Comparison of ENCODE assay signal across 10 mouse cellular contexts in the genomic region with DNA sequence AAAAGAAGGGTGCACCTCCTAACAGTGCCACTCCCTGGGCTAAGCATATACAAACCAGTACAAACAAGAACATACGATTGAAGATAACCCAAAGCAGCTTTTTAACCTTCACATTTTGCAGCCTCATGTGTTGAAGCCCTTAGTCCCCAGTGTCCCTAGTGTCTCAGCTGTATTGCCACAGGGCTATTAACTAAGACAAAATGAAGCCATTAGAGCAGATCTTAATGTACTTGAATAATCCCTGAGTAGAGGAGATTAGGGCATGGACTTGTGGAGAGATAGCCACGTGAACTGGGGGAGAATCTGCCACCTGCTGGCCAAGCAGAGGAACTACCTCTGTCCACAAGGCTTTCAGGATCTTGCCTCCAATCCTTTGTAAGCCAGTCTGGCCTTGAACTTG. TPM values are rescaled to one million over a fixed set of nuclear protein-coding genes. Genes with fewer than 3 reads are reported as not detected.
DNase-seq lines count a peak whose midpoint lies in the region; ATAC-seq and TF ChIP-seq lines count a peak whose summit lies in the region.
"Not testable (repeated sequence)": the region's sequence is repeated elsewhere in the genome, so short reads cannot be mapped to it uniquely, and the experiment has no call there.
"Had no signal": no experiment of that assay in that cellular context is flagged by ENCODE, and none has a peak within 500 bp of the region (broad histone marks: within the 10 kb centered on the region; RNA-seq: fewer than 3 reads in every experiment).

No protein-coding gene starts in this region.

- not testable (repeated sequence) for H3K27ac ChIP-seq in forebrain, postnatal 0 days (ENCODE audit: low read depth, low read length); hindbrain, postnatal 0 days; liver, embryonic 14.5 days; midbrain, embryonic 14.5 days (replicated peaks; ENCODE audit: low read depth, low read length); small intestine, adult 2 months (ENCODE audit: insufficient read depth, low read depth, low read length)

- H3K4me3 ChIP-seq in forebrain, postnatal 0 days (ENCODE audit: low read depth, low read length); hindbrain, postnatal 0 days (ENCODE audit: low read length); liver, embryonic 14.5 days (ENCODE audit: insufficient read depth in 1 of 2, low read depth in 2 of 2, low read length in 2 of 2); midbrain, embryonic 14.5 days (replicated peaks; ENCODE audit: low read depth, low read length); small intestine, adult 2 months (ENCODE audit: low read depth, low read length): not testable (repeated sequence)

- not testable (repeated sequence) for TF ChIP-seq POLR2A in small intestine, adult 2 months (IDR thresholded peaks at IDR 0.05; ENCODE audit: low read depth, low read length)

- H3K9me3 ChIP-seq in forebrain, postnatal 0 days (ENCODE audit: low read length); hindbrain, postnatal 0 days (ENCODE audit: low read length); liver, embryonic 14.5 days (ENCODE audit: control insufficient read depth, low read length); midbrain, embryonic 14.5 days (ENCODE audit: control insufficient read depth, low read length): not testable (repeated sequence)

- H3K27me3 ChIP-seq in forebrain, postnatal 0 days (ENCODE audit: insufficient read depth, low read length); hindbrain, postnatal 0 days (ENCODE audit: insufficient read depth, low read length); liver, embryonic 14.5 days (ENCODE audit: control insufficient read depth, insufficient read depth, low read length); midbrain, embryonic 14.5 days (ENCODE audit: control insufficient read depth, insufficient read depth, low read length); small intestine, adult 2 months (ENCODE audit: control insufficient read depth, insufficient read depth, low read length): not testable (repeated sequence)

- WGBS in forebrain, postnatal 0 days, result 47% methylated on average over 2 of the region's 2 CpGs
- 42% methylated on average over 2 of the region's 2 CpGs for WGBS in hindbrain, postnatal 0 days
- 39% methylated on average over 2 of the region's 2 CpGs for WGBS in liver, embryonic 14.5 days (ENCODE audit: insufficient replicate concordance)
- WGBS in midbrain, embryonic 14.5 days, result 40% methylated on average over 2 of the region's 2 CpGs
- 35% methylated on average over 2 of the region's 2 CpGs for WGBS in small intestine, adult 2 months

- H3K36me3 ChIP-seq in forebrain, postnatal 0 days (ENCODE audit: insufficient read depth); hindbrain, postnatal 0 days (ENCODE audit: insufficient read depth, low read length); liver, embryonic 14.5 days (replicated peaks; ENCODE audit: control insufficient read depth, insufficient read depth, low read depth); midbrain, embryonic 14.5 days (ENCODE audit: control insufficient read depth, insufficient read depth, low read length); small intestine, adult 2 months (ENCODE audit: control insufficient read depth, insufficient read depth, low read length): not testable (repeated sequence)

- not testable (repeated sequence) for TF ChIP-seq EP300 in liver, embryonic 14.5 days (IDR thresholded peaks at IDR 0.05; ENCODE audit: low read depth)

- TF ChIP-seq CTCF in forebrain, postnatal 0 days (IDR thresholded peaks at IDR 0.05; ENCODE audit: low read depth), result peak; percentile 77
- TF ChIP-seq CTCF in hindbrain, postnatal 0 days (IDR thresholded peaks at IDR 0.05; ENCODE audit: low read depth), result peak; percentile 82
- TF ChIP-seq CTCF in liver, embryonic 14.5 days (IDR thresholded peaks at IDR 0.05; ENCODE audit: low read depth), result peak; percentile 84
- TF ChIP-seq CTCF in small intestine, adult 2 months (IDR thresholded peaks at IDR 0.05; ENCODE audit: extremely low read depth, insufficient read length, insufficient replicate concordance, low read depth, low read length), result peak; percentile 67; the same call in 1 of the 2 replicates

- peak; percentile 76 for ATAC-seq in CD4-positive, CD25-positive, alpha-beta regulatory T cell, adult 4 months
- ATAC-seq in common myeloid progenitor, adult 5-6 weeks (replicated peaks; ENCODE audit: low read depth, poor library complexity, severe bottlenecking), result peak; percentile 91
- ATAC-seq in forebrain, postnatal 0 days; liver, embryonic 14.5 days (ENCODE audit: insufficient read depth); midbrain, embryonic 14.5 days (ENCODE audit: low FRiP score, low TSS enrichment): not testable (repeated sequence)
- ATAC-seq in hindbrain, postnatal 0 days, result peak; percentile 38; the same call in 1 of the 2 replicates

- not testable (repeated sequence) for H3K9ac ChIP-seq in forebrain, postnatal 0 days; hindbrain, postnatal 0 days (replicated peaks; ENCODE audit: low read length); liver, embryonic 14.5 days (replicated peaks); midbrain, embryonic 14.5 days (replicated peaks; ENCODE audit: low read length)

- H3K4me1 ChIP-seq in forebrain, postnatal 0 days (ENCODE audit: insufficient read depth); hindbrain, postnatal 0 days (ENCODE audit: insufficient read depth, low read length); liver, embryonic 14.5 days (replicated peaks; ENCODE audit: control insufficient read depth in 2 of 2, insufficient read depth in 2 of 2, low read length in 1 of 2); midbrain, embryonic 14.5 days (ENCODE audit: control insufficient read depth, insufficient read depth, low read length); small intestine, adult 2 months (ENCODE audit: control insufficient read depth, insufficient read depth, insufficient read length, low read length): not testable (repeated sequence)

- H3K4me2 ChIP-seq in forebrain, postnatal 0 days (ENCODE audit: low read depth); hindbrain, postnatal 0 days (ENCODE audit: low read depth, low read length); liver, embryonic 14.5 days (ENCODE audit: low read depth); midbrain, embryonic 14.5 days (ENCODE audit: low read length): not testable (repeated sequence)

- peak; percentile 55 for DNase-seq in adipocyte (ENCODE audit: low spot score)
- peak; percentile 37 for DNase-seq in forebrain, postnatal 0 days
- peak; percentile 23 for DNase-seq in hindbrain, postnatal 0 days (ENCODE audit: low spot score)
- not testable (repeated sequence) for DNase-seq in liver, embryonic 14.5 days (ENCODE audit: low read depth in 3 of 3, low spot score in 3 of 3)
- DNase-seq in midbrain, embryonic 14.5 days, result peak; percentile 55

RNA-seq across cellular contexts. Expression of a gene that starts 21.6 kb away (rescaled TPM):
- 100 to 1,000 TPM; 433 to 437 TPM for polyA plus RNA-seq in CD4-positive, CD25-positive, alpha-beta regulatory T cell, adult 4 months (2017; shearing (Covaris generic))
- total RNA-seq in common myeloid progenitor, adult 5-6 weeks (2017), result 3.3 TPM in 2 replicates
- total RNA-seq in forebrain, postnatal 0 days (2014; rRNA removed), result 6.2 and 12.9 TPM in 2 replicates
- polyA plus RNA-seq in forebrain, postnatal 0 days (2015; fragmentation: Nextera tagmentation; extraction: Ambion mirVana), result 7.2 and 8.3 TPM in 2 replicates
- 11.0 and 11.3 TPM in 2 replicates for total RNA-seq in hindbrain, postnatal 0 days (2014; rRNA removed)
- polyA plus RNA-seq in hindbrain, postnatal 0 days (2015; fragmentation: Nextera tagmentation; extraction: Ambion mirVana), result 10.1 and 11.9 TPM in 2 replicates
- polyA plus RNA-seq in liver, embryonic 14.5 days (2012; rRNA removed), result 1.6 and 1.7 TPM in 2 replicates
- polyA plus RNA-seq in liver, embryonic 14.5 days (2014; fragmentation: Nextera tagmentation; extraction: Ambion mirVana), result 3.6 and 4.0 TPM in 2 replicates
- polyA plus RNA-seq in midbrain, embryonic 14.5 days (2014; fragmentation: Nextera tagmentation; extraction: Ambion mirVana), result 0.55 and 1.5 TPM in 2 replicates
- 15.1 and 29.8 TPM in 2 replicates for polyA plus RNA-seq in small intestine, adult 2 months (2012; rRNA removed)

RNA-seq across cellular contexts. Expression of a gene that starts 29.2 kb away (rescaled TPM):
- 100 to 1,000 TPM; 133 to 161 TPM for polyA plus RNA-seq in CD4-positive, CD25-positive, alpha-beta regulatory T cell, adult 4 months (2017; shearing (Covaris generic))
- not detected in 2 replicates for total RNA-seq in common myeloid progenitor, adult 5-6 weeks (2017)
- total RNA-seq in forebrain, postnatal 0 days (2014; rRNA removed), result 22.3 and 28.7 TPM in 2 replicates
- 22.8 and 22.9 TPM in 2 replicates for polyA plus RNA-seq in forebrain, postnatal 0 days (2015; fragmentation: Nextera tagmentation; extraction: Ambion mirVana)
- 29.6 and 30.8 TPM in 2 replicates for total RNA-seq in hindbrain, postnatal 0 days (2014; rRNA removed)
- polyA plus RNA-seq in hindbrain, postnatal 0 days (2015; fragmentation: Nextera tagmentation; extraction: Ambion mirVana), result 34.0 and 35.3 TPM in 2 replicates
- polyA plus RNA-seq in liver, embryonic 14.5 days (2012; rRNA removed), result 0.11 and 0.17 TPM in 2 replicates
- polyA plus RNA-seq in liver, embryonic 14.5 days (2014; fragmentation: Nextera tagmentation; extraction: Ambion mirVana), result 0.28 TPM in 1 of 2 replicates, not detected in the other
- 3.1 and 4.0 TPM in 2 replicates for polyA plus RNA-seq in midbrain, embryonic 14.5 days (2014; fragmentation: Nextera tagmentation; extraction: Ambion mirVana)
- 37.5 and 72.2 TPM in 2 replicates for polyA plus RNA-seq in small intestine, adult 2 months (2012; rRNA removed)

RNA-seq across cellular contexts. Expression of a gene that starts 36.2 kb away (rescaled TPM):
- polyA plus RNA-seq in CD4-positive, CD25-positive, alpha-beta regulatory T cell, adult 4 months (2017; shearing (Covaris generic)), result 1 to 10 TPM in 1 of 2 experiments, under 1 TPM in 1; 0.76 to 1.6 TPM
- total RNA-seq in common myeloid progenitor, adult 5-6 weeks (2017), result 0.14 TPM in 1 of 2 replicates, not detected in the other
- not detected in 2 replicates for total RNA-seq in forebrain, postnatal 0 days (2014; rRNA removed)
- polyA plus RNA-seq in forebrain, postnatal 0 days (2015; fragmentation: Nextera tagmentation; extraction: Ambion mirVana), result 0.18 TPM in 1 of 2 replicates, not detected in the other
- not detected in 2 replicates for total RNA-seq in hindbrain, postnatal 0 days (2014; rRNA removed)
- polyA plus RNA-seq in hindbrain, postnatal 0 days (2015; fragmentation: Nextera tagmentation; extraction: Ambion mirVana), result 0.16 and 0.20 TPM in 2 replicates
- polyA plus RNA-seq in liver, embryonic 14.5 days (2012; rRNA removed), result not detected in 2 replicates
- 0.24 TPM in 1 of 2 replicates, not detected in the other for polyA plus RNA-seq in liver, embryonic 14.5 days (2014; fragmentation: Nextera tagmentation; extraction: Ambion mirVana)
- not detected in 2 replicates for polyA plus RNA-seq in midbrain, embryonic 14.5 days (2014; fragmentation: Nextera tagmentation; extraction: Ambion mirVana)
- polyA plus RNA-seq in small intestine, adult 2 months (2012; rRNA removed), result 0.08 and 0.13 TPM in 2 replicates
- total RNA-seq: left cerebral cortex, postnatal 25 days had no signal
- polyA plus RNA-seq: neural tube, embryonic 13.5 days had no signal

Comparison
In these comparisons a context has a peak if more than half of its experiments do, and no peak if none do; other contexts are left out.
1. RNA of a gene that starts 21.6 kb away (polyA plus RNA-seq): 433 to 437 TPM in CD4-positive, CD25-positive, alpha-beta regulatory T cell, adult 4 months; 15.1 to 29.8 TPM in small intestine, adult 2 months, 10.1 to 11.9 TPM in hindbrain, postnatal 0 days, 7.2 to 8.3 TPM in forebrain, postnatal 0 days, 1.6 to 4.0 TPM in liver, embryonic 14.5 days and 0.55 to 1.5 TPM in midbrain, embryonic 14.5 days; every median in the first group is over 10 times any median in the second.
2. Peak in every context shown above with its lines, with median percentiles within 50 percentile points of each other: CTCF ChIP-seq.